Mouse (Mus musculus) heart, embryonic 15.5 days (tissue): Measurements from ENCODE around the gene Casp7. TPM values are rescaled to one million over a fixed set of nuclear protein-coding genes. Genes with fewer than 3 reads are reported as not detected.
A peak's percentile ranks its signal among the peaks of the same experiment; 100 is the strongest.

Experiments used
- ATAC-seq: fragments of 200-750 bp; cut with Nextera tagmentation; replicated peaks from 2 replicates; pipeline ENCODE4 v1.8.0; 2017; ENCODE audit warnings: low read depth, moderate TSS enrichment; ENCODE audit not compliant: insufficient number of reproducible peaks, insufficient read depth, low FRiP score
- H3K27ac ChIP-seq: fragments of 300-500 bp; sonication (generic); 2 replicates; pipeline ENCODE4 v1.5.1; 2015; ENCODE audit warnings: mild to moderate bottlenecking, inconsistent platforms
- H3K27me3 ChIP-seq: fragments of 300-500 bp; sonication (generic); 2 replicates; pipeline ENCODE4 v1.6.1; 2015; ENCODE audit warnings: inconsistent platforms
- H3K36me3 ChIP-seq: fragments of 300-500 bp; sonication (generic); 2 replicates; pipeline ENCODE4 v1.6.1; 2015; ENCODE audit warnings: mild to moderate bottlenecking, inconsistent platforms
- H3K4me1 ChIP-seq: fragments of 300-500 bp; sonication (generic); replicated peaks from 2 replicates; pipeline ENCODE4 v1.6.1; 2015; ENCODE audit warnings: inconsistent platforms
- H3K4me2 ChIP-seq: fragments of 300-500 bp; sonication (generic); 2 replicates; pipeline ENCODE4 v1.6.1; 2015; ENCODE audit warnings: inconsistent platforms, mild to moderate bottlenecking, moderate library complexity
- H3K4me3 ChIP-seq: fragments of 300-500 bp; sonication (generic); 2 replicates; pipeline ENCODE4 v1.5.1; 2015; ENCODE audit warnings: mild to moderate bottlenecking, inconsistent platforms
- H3K9ac ChIP-seq: fragments of 300-500 bp; sonication (generic); 2 replicates; pipeline ENCODE4 v1.6.1; 2015; ENCODE audit warnings: mild to moderate bottlenecking, inconsistent platforms
- H3K9me3 ChIP-seq: fragments of 300-500 bp; sonication (generic); replicated peaks from 2 replicates; pipeline ENCODE4 v1.6.1; 2016; ENCODE audit warnings: inconsistent platforms
- WGBS: fragments of 180-500 bp; shearing (Covaris S2); methylation state at CpG from one replicate; pipeline ENCODE4 v1.1.7; 2015; ENCODE audit warnings: mixed read lengths; 5-methylcytosine and 5-hydroxymethylcytosine counted together
- polyA plus RNA-seq: library from polyadenylated mRNA; unstranded; fragments of >200 nt; fragmentation: Nextera tagmentation; extraction: Ambion mirVana; gene quantifications from 2 replicates; pipeline ENCODE4 v1.2.1, GENCODE M21; 2015

The Casp7 gene
- polyA plus RNA-seq, 1 experiment from 2014 or later: 25.6 TPM

DNA sequence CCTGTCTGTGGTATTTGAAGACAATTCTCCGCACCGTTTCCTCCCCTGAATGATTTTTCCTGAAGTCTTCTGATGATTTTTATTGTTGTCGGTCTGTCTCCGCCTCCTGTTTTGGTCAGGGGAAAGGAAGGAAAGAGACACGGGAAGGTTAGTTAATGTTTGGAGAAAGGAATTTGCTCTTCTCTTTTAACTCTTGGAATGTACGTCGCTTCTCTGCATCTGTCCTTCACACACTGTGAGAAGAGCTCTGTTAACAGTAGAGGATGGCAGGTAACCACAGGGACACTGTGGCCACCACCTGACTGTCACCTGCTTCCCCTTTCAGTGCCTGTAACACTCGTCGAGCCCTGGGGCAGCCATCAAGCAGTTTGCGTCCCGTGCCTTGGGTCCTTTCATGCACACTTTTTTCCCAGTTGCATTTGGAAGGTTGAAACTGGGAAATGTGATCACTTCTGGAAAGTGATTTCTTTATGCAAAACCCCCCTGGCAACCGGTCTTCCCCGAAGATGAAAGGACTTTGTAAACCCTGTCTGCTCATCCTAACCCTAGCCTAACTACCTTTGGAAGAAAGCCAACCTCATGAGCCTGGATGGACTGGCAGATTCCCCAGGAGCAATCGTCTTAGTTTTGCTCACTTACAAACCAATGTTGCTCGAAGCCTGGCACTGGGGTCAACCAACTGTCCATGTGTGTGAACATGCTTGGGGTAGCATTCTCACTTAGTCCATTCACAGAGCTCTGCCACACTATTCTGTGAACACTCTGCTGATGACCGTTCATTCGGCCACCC lies 27.9 kb downstream of the Casp7 start:
- Histone ChIP-seq H3K9ac (no peak overlapping the region), H3K27ac (peak overlapping the region; percentile 76), H3K9me3 (no peaks in the 10 kb centered on the region), H3K4me1 (peaks cover 22% of the 10 kb centered on the region), H3K36me3 (no peaks in the 10 kb centered on the region), H3K4me3 (no peak overlapping the region), H3K4me2 (no peak overlapping the region), H3K27me3 (no peaks in the 10 kb centered on the region)
- 75% methylated on average over 17 of the region's 17 CpGs for WGBS
- no peak for ATAC-seq

DNA sequence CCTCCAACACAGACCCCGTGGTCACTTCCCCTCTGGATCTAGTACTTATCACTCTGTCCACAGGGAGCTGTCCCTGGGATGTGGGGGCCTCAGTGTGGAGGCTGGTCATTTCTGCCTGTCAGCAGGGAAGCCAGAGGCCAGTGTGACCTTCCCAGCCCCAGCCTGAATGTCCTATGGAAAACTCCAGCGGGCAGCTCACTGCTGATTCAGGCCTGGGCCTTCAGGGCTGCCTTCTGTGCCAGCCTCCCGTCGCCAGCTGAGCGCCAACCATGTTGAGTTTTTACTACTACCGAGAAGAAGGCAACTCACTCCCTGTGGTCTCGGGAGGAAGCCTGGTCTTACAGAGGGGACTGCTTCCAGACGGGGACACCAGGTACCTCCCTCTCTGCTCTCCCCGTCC lies 28.6 kb downstream of the Casp7 start:
- 41% methylated on average over 9 of the region's 9 CpGs for WGBS
- H3K9ac ChIP-seq: 0 out of 2 replicates have a peak overlapping the region, but pooled peaks have one; percentile 16
- peak overlapping the region; percentile 76 for H3K27ac ChIP-seq
- H3K9me3 ChIP-seq: no peaks in the 10 kb centered on the region
- no peak overlapping the region for H3K4me3 ChIP-seq
- no peaks in the 10 kb centered on the region for H3K27me3 ChIP-seq
- peak; percentile 50 for ATAC-seq
- H3K36me3 ChIP-seq: no peaks in the 10 kb centered on the region
- 0 out of 2 replicates have a peak overlapping the region, but pooled peaks have one; percentile 21 for H3K4me2 ChIP-seq
- peaks cover 22% of the 10 kb centered on the region for H3K4me1 ChIP-seq

- Histone ChIP-seq H3K9me3 (no peaks in the 10 kb centered on the region), H3K27ac (no peak overlapping the region), H3K27me3 (no peaks in the 10 kb centered on the region), H3K4me1 (peaks cover 13% of the 10 kb centered on the region), H3K9ac (no peak overlapping the region), H3K4me3 (no peak overlapping the region), H3K4me2 (no peak overlapping the region), H3K36me3 (peaks cover 23% of the 10 kb centered on the region)
- WGBS: 77% methylated on average over 8 of the region's 8 CpGs
- ATAC-seq: no peak
These were observed 33.4 kb downstream of the Casp7 start for GRCm38 (mm10) chr19:56430369-56430768.

DNA sequence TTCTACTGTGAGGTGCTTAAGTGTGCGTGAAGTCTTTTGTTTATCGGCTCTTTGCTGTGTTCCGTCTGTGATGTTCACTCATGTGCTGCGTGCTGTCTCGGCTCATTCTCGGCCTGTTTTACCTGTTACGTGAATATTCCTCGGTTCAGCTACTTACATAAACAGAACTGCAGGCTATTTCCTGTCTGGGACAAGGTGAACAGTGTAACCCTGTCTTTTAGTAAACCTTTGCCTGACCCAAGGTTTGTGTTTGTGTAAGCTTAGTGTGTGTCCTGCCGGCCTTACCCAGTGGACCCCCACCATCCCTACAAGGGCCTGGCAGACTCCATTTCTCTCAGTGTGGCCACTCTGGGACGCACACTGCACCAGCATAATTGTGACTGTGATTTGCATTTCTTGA lies 35.8 kb downstream of the Casp7 start:
- no peaks in the 10 kb centered on the region for H3K4me1 ChIP-seq
- H3K36me3 ChIP-seq: peaks cover 40% of the 10 kb centered on the region
- no peak overlapping the region for H3K4me2 ChIP-seq
- no peak overlapping the region for H3K4me3 ChIP-seq
- H3K9me3 ChIP-seq: no peaks in the 10 kb centered on the region
- 82% methylated on average over 10 of the region's 10 CpGs for WGBS
- no peak for ATAC-seq
- H3K27me3 ChIP-seq: no peaks in the 10 kb centered on the region
- H3K27ac ChIP-seq: no peak overlapping the region
- no peak overlapping the region for H3K9ac ChIP-seq

DNA sequence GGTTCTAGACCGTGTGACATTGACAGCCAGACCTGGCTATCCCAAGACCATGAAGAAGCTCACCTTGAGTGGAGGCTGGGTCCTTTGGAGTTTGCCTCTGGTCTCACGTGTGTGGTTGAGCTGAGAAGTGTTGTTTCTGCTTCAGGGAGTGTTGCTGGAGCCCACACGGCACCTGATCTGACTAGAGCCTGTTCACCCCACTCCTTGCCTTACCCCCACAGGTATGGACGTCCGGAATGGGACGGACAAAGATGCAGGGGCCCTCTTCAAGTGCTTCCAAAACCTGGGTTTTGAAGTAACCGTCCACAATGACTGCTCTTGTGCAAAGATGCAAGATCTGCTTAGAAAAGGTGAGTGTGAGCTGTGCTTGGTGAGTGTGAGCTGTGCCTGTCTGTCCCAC lies 36.7 kb downstream of the Casp7 start:
- H3K4me1 ChIP-seq: 0 out of 2 replicates have a peak, but pooled peaks cover 3% of the 10 kb centered on the region
- H3K27ac ChIP-seq: no peak overlapping the region
- H3K4me3 ChIP-seq: no peak overlapping the region
- H3K27me3 ChIP-seq: no peaks in the 10 kb centered on the region
- no peak overlapping the region for H3K4me2 ChIP-seq
- ATAC-seq: no peak
- WGBS: 85% methylated on average over 7 of the region's 7 CpGs
- H3K9me3 ChIP-seq: no peaks in the 10 kb centered on the region
- H3K36me3 ChIP-seq: peaks cover 43% of the 10 kb centered on the region
- H3K9ac ChIP-seq: no peak overlapping the region

- Histone ChIP-seq H3K36me3 (peaks cover 43% of the 10 kb centered on the region), H3K4me1 (peaks cover 3% of the 10 kb centered on the region; the same call in 1 of the 2 replicates), H3K27ac (no peak overlapping the region), H3K27me3 (no peaks in the 10 kb centered on the region), H3K9me3 (no peaks in the 10 kb centered on the region), H3K4me2 (no peak overlapping the region), H3K9ac (no peak overlapping the region), H3K4me3 (no peak overlapping the region)
- no peak for ATAC-seq
- 82% methylated on average over 13 of the region's 13 CpGs for WGBS
These were observed 39.5 kb downstream of the Casp7 start for GRCm38 (mm10) chr19:56436380-56436779.

DNA sequence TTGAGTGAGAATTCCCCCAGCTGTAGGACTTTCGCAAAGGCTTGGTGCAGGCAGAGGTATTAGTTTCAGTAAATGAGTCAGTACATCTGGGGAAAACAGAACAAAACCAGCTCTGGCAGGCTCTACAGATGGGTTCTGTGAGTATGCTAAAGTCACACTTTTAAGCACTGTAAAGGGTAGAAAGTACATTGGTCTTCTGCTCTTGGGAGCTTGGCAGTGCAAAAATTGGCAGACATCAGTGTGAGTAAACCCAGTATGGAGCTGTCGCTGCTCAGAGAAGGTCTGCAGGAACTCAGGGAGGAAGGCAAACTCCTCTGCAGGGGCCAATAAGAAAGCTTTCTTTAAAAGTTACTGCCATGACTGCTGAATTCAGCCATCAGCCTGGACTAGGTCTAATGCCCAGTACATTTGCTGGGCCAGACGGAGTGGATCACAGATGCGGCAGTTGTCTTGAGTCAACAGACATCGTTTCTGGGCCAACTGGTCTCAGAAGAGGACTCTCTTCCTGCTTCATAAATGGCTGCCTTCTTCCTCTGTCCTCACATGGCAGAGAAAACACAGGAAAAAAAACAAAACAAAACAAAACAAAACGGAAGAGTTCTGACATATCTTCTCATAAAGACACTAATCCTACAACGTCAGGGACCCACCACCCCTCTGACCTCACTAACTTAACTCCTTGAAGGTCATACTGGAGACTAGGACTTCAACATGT lies 41.6 kb downstream of the Casp7 start:
- no peak overlapping the region for H3K27ac ChIP-seq
- no peak overlapping the region for H3K4me2 ChIP-seq
- no peak for ATAC-seq
- peaks cover 6% of the 10 kb centered on the region for H3K4me1 ChIP-seq
- no peaks in the 10 kb centered on the region for H3K27me3 ChIP-seq
- 61% methylated on average over 7 of the region's 7 CpGs for WGBS
- peaks cover 38% of the 10 kb centered on the region for H3K36me3 ChIP-seq
- H3K9me3 ChIP-seq: no peaks in the 10 kb centered on the region
- H3K4me3 ChIP-seq: no peak overlapping the region
- no peak overlapping the region for H3K9ac ChIP-seq

GRCm38 (mm10) chr19:56439072-56439434 lies 42.1 kb downstream of the Casp7 start:
- 42% methylated on average over 6 of the region's 6 CpGs for WGBS
- H3K4me1 ChIP-seq: peaks cover 9% of the 10 kb centered on the region
- H3K4me3 ChIP-seq: no peak overlapping the region
- H3K4me2 ChIP-seq: no peak overlapping the region
- H3K27me3 ChIP-seq: no peaks in the 10 kb centered on the region
- H3K9me3 ChIP-seq: no peaks in the 10 kb centered on the region
- no peak overlapping the region for H3K9ac ChIP-seq
- no peak; the same call in 1 of the 2 replicates for ATAC-seq
- no peak overlapping the region for H3K27ac ChIP-seq
- H3K36me3 ChIP-seq: peaks cover 32% of the 10 kb centered on the region

DNA sequence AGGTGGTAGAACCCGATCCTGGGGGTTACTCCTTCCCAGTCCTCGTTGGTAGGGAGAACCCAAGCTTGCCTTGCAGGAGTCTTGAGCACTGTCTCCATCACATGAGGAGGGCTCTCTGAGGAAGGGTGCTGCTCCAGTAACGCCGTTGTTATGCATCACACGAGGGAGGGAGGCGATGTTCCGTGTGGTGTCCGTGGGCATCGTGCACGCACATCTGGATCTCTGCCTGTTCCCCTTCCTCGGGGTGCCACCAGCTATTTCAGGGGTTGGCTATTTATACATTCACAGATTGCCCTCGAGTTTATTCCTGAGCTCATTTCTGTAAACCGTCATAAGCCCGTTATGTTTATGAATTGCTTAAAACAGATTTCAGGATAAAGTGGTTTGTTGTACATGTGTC lies 46.5 kb downstream of the Casp7 start:
- H3K4me3 ChIP-seq: no peak overlapping the region
- 0 out of 2 replicates have a peak, but pooled peaks cover 2% of the 10 kb centered on the region for H3K36me3 ChIP-seq
- H3K27me3 ChIP-seq: no peaks in the 10 kb centered on the region
- H3K4me2 ChIP-seq: no peak overlapping the region
- H3K9me3 ChIP-seq: no peaks in the 10 kb centered on the region
- no peak overlapping the region for H3K27ac ChIP-seq
- ATAC-seq: no peak
- 70% methylated on average over 14 of the region's 14 CpGs for WGBS
- H3K4me1 ChIP-seq: peaks cover 7% of the 10 kb centered on the region
- H3K9ac ChIP-seq: no peak overlapping the region

GRCm38 (mm10) chr19:56448784-56449183 lies 51.9 kb downstream of the Casp7 start:
- no peaks in the 10 kb centered on the region for H3K36me3 ChIP-seq
- H3K4me2 ChIP-seq: no peak overlapping the region
- H3K27me3 ChIP-seq: no peaks in the 10 kb centered on the region
- no peak for ATAC-seq
- 0 out of 2 replicates have a peak, but pooled peaks cover 1% of the 10 kb centered on the region for H3K4me1 ChIP-seq
- no peak overlapping the region for H3K27ac ChIP-seq
- no peak overlapping the region for H3K9ac ChIP-seq
- H3K9me3 ChIP-seq: no peaks in the 10 kb centered on the region
- WGBS: 90% methylated on average over 4 of the region's 4 CpGs
- no peak overlapping the region for H3K4me3 ChIP-seq

- Histone ChIP-seq H3K9me3 (no peaks in the 10 kb centered on the region), H3K36me3 (no peaks in the 10 kb centered on the region), H3K4me2 (no peak overlapping the region), H3K4me1 (no peaks in the 10 kb centered on the region), H3K9ac (no peak overlapping the region), H3K4me3 (no peak overlapping the region), H3K27ac (no peak overlapping the region), H3K27me3 (0 out of 2 replicates have a peak, but pooled peaks cover 4% of the 10 kb centered on the region)
- no peak for ATAC-seq
- WGBS: 84% methylated on average over 8 of the region's 8 CpGs
These were observed 52.6 kb downstream of the Casp7 start for GRCm38 (mm10) chr19:56449537-56449936.
